Mouse (Mus musculus) kidney, postnatal 25 days (tissue): ENCODE data around the gene Plcb4.

Experiments used
- DNase-seq, 2 experiments: peaks; one replicate each; pipeline ENCODE4 v3.0.0; 2021; ENCODE audit warnings: mixed read lengths in 2 of 2

The Plcb4 gene

GRCm38 (mm10) chr2:136050793-136051615 lies 392.2 kb downstream of the Plcb4 start:
- no peak for DNase-seq

GRCm38 (mm10) chr2:136051688-136052289 lies 393.0 kb downstream of the Plcb4 start, which contains the start of gene Lamp5:
Gene Lamp5 (plus strand): TSS chr2:136052239.
- DNase-seq, result no peak

GRCm38 (mm10) chr2:136057861-136058331 lies 399.1 kb downstream of the Plcb4 start:
- DNase-seq, result no peak

GRCm38 (mm10) chr2:136058398-136058797 lies 399.6 kb downstream of the Plcb4 start:
- no peak for DNase-seq

- no peak for DNase-seq
Observed at GRCm38 (mm10) chr2:136059029-136059669, 400.3 kb downstream of the Plcb4 start.
